Comparison of ENCODE assay signal across 16 mouse cellular contexts in the genomic region with DNA sequence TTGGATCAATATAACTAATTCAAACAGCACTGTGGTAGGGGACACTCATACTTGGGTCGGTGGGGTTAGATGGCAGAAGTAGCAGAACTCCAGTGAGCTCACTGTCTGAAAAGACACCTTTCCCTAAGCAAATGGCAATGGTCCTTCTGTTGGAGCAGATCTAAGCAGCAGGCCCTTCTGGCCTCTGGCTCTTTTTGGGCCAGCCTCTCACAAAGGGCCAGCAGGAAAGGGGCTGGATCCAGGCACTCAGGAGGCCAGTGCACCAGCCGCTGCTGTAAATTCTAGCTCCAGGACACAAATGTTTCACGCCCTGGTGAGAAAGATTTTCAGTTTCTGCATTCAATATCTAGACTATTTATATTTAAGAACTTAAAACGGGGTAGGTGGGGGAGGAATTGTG.
DNase-seq lines count a peak whose midpoint lies in the region; ATAC-seq lines count a peak whose summit lies in the region.
"Had no signal": no experiment of that assay in that cellular context is flagged by ENCODE, and none has a peak within 500 bp of the region (broad histone marks: within the 10 kb centered on the region; RNA-seq: fewer than 3 reads in every experiment).

No protein-coding gene starts in this region.

- no peaks in the 10 kb centered on the region for H3K9me3 ChIP-seq in intestine, embryonic 14.5 days (ENCODE audit: control insufficient read depth, low read length)
- no peaks in the 10 kb centered on the region for H3K9me3 ChIP-seq in intestine, embryonic 15.5 days
- no peaks in the 10 kb centered on the region for H3K9me3 ChIP-seq in midbrain, embryonic 11.5 days (ENCODE audit: control insufficient read depth, low read length)
- no peaks in the 10 kb centered on the region for H3K9me3 ChIP-seq in midbrain, embryonic 10.5 days (replicated peaks)
- no peaks in the 10 kb centered on the region for H3K9me3 ChIP-seq in liver, embryonic 15.5 days (replicated peaks)
- H3K9me3 ChIP-seq: embryonic facial prominence, embryonic 15.5 days; forebrain, embryonic 13.5 days; limb, embryonic 13.5 days had no signal

- no peak overlapping the region for H3K4me2 ChIP-seq in intestine, embryonic 14.5 days (ENCODE audit: low read length)
- H3K4me2 ChIP-seq in intestine, embryonic 15.5 days (replicated peaks), result no peak overlapping the region
- H3K4me2 ChIP-seq in midbrain, embryonic 11.5 days, result no peak overlapping the region
- peak overlapping the region; percentile 54; the same call in 1 of the 2 replicates for H3K4me2 ChIP-seq in liver, embryonic 15.5 days
- H3K4me2 ChIP-seq: embryonic facial prominence, embryonic 15.5 days; forebrain, embryonic 13.5 days; limb, embryonic 13.5 days had no signal

- no peak overlapping the region for H3K9ac ChIP-seq in intestine, embryonic 14.5 days (ENCODE audit: low read length)
- H3K9ac ChIP-seq in intestine, embryonic 15.5 days, result no peak overlapping the region
- no peak overlapping the region for H3K9ac ChIP-seq in midbrain, embryonic 11.5 days (ENCODE audit: low read length)
- no peak overlapping the region for H3K9ac ChIP-seq in liver, embryonic 15.5 days
- H3K9ac ChIP-seq: embryonic facial prominence, embryonic 15.5 days; forebrain, embryonic 13.5 days; limb, embryonic 13.5 days had no signal

- ATAC-seq in intestine, embryonic 14.5 days (replicated peaks; ENCODE audit: low FRiP score, low TSS enrichment, low read depth), result no peak
- ATAC-seq in intestine, embryonic 15.5 days, result no peak
- ATAC-seq in midbrain, embryonic 11.5 days (ENCODE audit: low FRiP score), result peak; percentile 46; the same call in 1 of the 2 replicates
- no peak for ATAC-seq in liver, embryonic 15.5 days (ENCODE audit: insufficient read depth)
- no peak for ATAC-seq in erythroid progenitor cell, adult 5-6 weeks (replicated peaks; ENCODE audit: low FRiP score, poor library complexity, severe bottlenecking)
- ATAC-seq: forebrain, embryonic 13.5 days; lung, postnatal 0 days had no signal

- WGBS in intestine, embryonic 14.5 days, result 68% methylated on average over 4 of the region's 4 CpGs
- 59% methylated on average over 4 of the region's 4 CpGs for WGBS in intestine, embryonic 15.5 days
- WGBS in midbrain, embryonic 11.5 days, result 68% methylated on average over 4 of the region's 4 CpGs
- WGBS in midbrain, embryonic 10.5 days, result 64% methylated on average over 4 of the region's 4 CpGs
- WGBS in liver, embryonic 15.5 days (ENCODE audit: insufficient replicate concordance), result 69% methylated on average over 4 of the region's 4 CpGs

- H3K4me3 ChIP-seq in intestine, embryonic 14.5 days (ENCODE audit: low read depth, low read length), result no peak overlapping the region
- no peak overlapping the region for H3K4me3 ChIP-seq in intestine, embryonic 15.5 days (replicated peaks)
- no peak overlapping the region for H3K4me3 ChIP-seq in midbrain, embryonic 11.5 days (ENCODE audit: low read depth, low read length)
- no peak overlapping the region for H3K4me3 ChIP-seq in midbrain, embryonic 10.5 days
- no peak overlapping the region for H3K4me3 ChIP-seq in liver, embryonic 15.5 days (replicated peaks)
- H3K4me3 ChIP-seq: embryonic facial prominence, embryonic 15.5 days; forebrain, embryonic 13.5 days; heart, adult 2 months; limb, embryonic 13.5 days had no signal

- H3K27me3 ChIP-seq in intestine, embryonic 14.5 days (replicated peaks; ENCODE audit: control insufficient read depth, insufficient read depth, low read length), result no peaks in the 10 kb centered on the region
- H3K27me3 ChIP-seq in intestine, embryonic 15.5 days (replicated peaks), result no peaks in the 10 kb centered on the region
- no peaks in the 10 kb centered on the region for H3K27me3 ChIP-seq in midbrain, embryonic 11.5 days (ENCODE audit: control insufficient read depth, insufficient read depth, low read length)
- 0 out of 2 replicates have a peak, but pooled peaks cover 12% of the 10 kb centered on the region for H3K27me3 ChIP-seq in midbrain, embryonic 10.5 days (ENCODE audit: low read depth, poor library complexity, severe bottlenecking)
- H3K27me3 ChIP-seq in liver, embryonic 15.5 days, result no peaks in the 10 kb centered on the region
- H3K27me3 ChIP-seq: embryonic facial prominence, embryonic 15.5 days; forebrain, embryonic 13.5 days had no signal

- H3K4me1 ChIP-seq in intestine, embryonic 14.5 days (replicated peaks; ENCODE audit: control insufficient read depth, insufficient read depth, low read length), result peaks cover under 1% of the 10 kb centered on the region; the same call in 1 of the 2 replicates
- H3K4me1 ChIP-seq in intestine, embryonic 15.5 days (replicated peaks), result no peaks in the 10 kb centered on the region
- H3K4me1 ChIP-seq in midbrain, embryonic 11.5 days (ENCODE audit: control insufficient read depth, insufficient read depth, low read length), result no peaks in the 10 kb centered on the region
- peaks cover 15% of the 10 kb centered on the region for H3K4me1 ChIP-seq in midbrain, embryonic 10.5 days
- peaks cover 49% of the 10 kb centered on the region for H3K4me1 ChIP-seq in liver, embryonic 15.5 days (replicated peaks)

- H3K27ac ChIP-seq in intestine, embryonic 14.5 days (ENCODE audit: low read depth), result no peak overlapping the region
- no peak overlapping the region for H3K27ac ChIP-seq in intestine, embryonic 15.5 days
- no peak overlapping the region for H3K27ac ChIP-seq in midbrain, embryonic 11.5 days (ENCODE audit: low read depth, low read length)
- H3K27ac ChIP-seq in midbrain, embryonic 10.5 days (replicated peaks), result no peak overlapping the region
- peak overlapping the region; percentile 63; the same call in 1 of the 2 replicates for H3K27ac ChIP-seq in liver, embryonic 15.5 days (replicated peaks)
- H3K27ac ChIP-seq: embryonic facial prominence, embryonic 15.5 days; forebrain, embryonic 13.5 days; heart, adult 2 months; limb, embryonic 13.5 days; stomach, postnatal 0 days had no signal

- peak; percentile 44 for DNase-seq in intestine, embryonic 14.5 days (ENCODE audit: low spot score)
- no peak for DNase-seq in midbrain, embryonic 11.5 days (ENCODE audit: low spot score, missing footprints)
- no peak for DNase-seq in midbrain, embryonic 10.5 days (ENCODE audit: low spot score)
- peak; percentile 64 for DNase-seq in cerebellum, adult 8-10 months
- DNase-seq in frontal cortex, adult 2 months (ENCODE audit: extremely low spot score in 1 of 2, low spot score in 1 of 2), result no peak
- DNase-seq: heart, adult 2 months; right cerebral cortex, postnatal 14 days; thymus, postnatal 25 days had no signal

- H3K36me3 ChIP-seq in intestine, embryonic 14.5 days (ENCODE audit: control insufficient read depth, insufficient read depth, low read length), result no peaks in the 10 kb centered on the region
- H3K36me3 ChIP-seq in intestine, embryonic 15.5 days, result no peaks in the 10 kb centered on the region
- no peaks in the 10 kb centered on the region for H3K36me3 ChIP-seq in midbrain, embryonic 11.5 days (ENCODE audit: control insufficient read depth, insufficient read depth, low read length)
- H3K36me3 ChIP-seq in midbrain, embryonic 10.5 days, result no peaks in the 10 kb centered on the region
- H3K36me3 ChIP-seq in liver, embryonic 15.5 days (replicated peaks), result no peaks in the 10 kb centered on the region
- H3K36me3 ChIP-seq: embryonic facial prominence, embryonic 15.5 days; limb, embryonic 13.5 days had no signal

Comparison
In these comparisons a context has a peak if more than half of its experiments do, and no peak if none do; other contexts are left out.
1. DNase-seq: peak in intestine, embryonic 14.5 days (single experiment) and cerebellum, adult 8-10 months (single experiment); none in midbrain, embryonic 11.5 days (single experiment), midbrain, embryonic 10.5 days (single experiment) and frontal cortex, adult 2 months (0 of 2).